Mouse (Mus musculus): ENCODE results near the gene Rtl5. TPM values are rescaled to one million over a fixed set of nuclear protein-coding genes. Genes with fewer than 3 reads are reported as not detected.

Rtl5 gene
- polyA plus RNA-seq, 1 experiment: 64.7 TPM

- DNase-seq (ENCODE audit: low read depth): peak; percentile 56
- TF ChIP-seq POLR2A (IDR thresholded peaks at IDR 0.05; ENCODE audit: borderline replicate concordance, extremely low read depth, insufficient read depth, insufficient read length, poor library complexity, severe bottlenecking) (no peak), CTCF (IDR thresholded peaks at IDR 0.05; ENCODE audit: borderline replicate concordance, extremely low read depth, insufficient read depth, insufficient read length) (no peak)
Measured at GRCm38 (mm10) chrX:102081076-102081475, 10.0 kb upstream of the Rtl5 start.

DNA sequence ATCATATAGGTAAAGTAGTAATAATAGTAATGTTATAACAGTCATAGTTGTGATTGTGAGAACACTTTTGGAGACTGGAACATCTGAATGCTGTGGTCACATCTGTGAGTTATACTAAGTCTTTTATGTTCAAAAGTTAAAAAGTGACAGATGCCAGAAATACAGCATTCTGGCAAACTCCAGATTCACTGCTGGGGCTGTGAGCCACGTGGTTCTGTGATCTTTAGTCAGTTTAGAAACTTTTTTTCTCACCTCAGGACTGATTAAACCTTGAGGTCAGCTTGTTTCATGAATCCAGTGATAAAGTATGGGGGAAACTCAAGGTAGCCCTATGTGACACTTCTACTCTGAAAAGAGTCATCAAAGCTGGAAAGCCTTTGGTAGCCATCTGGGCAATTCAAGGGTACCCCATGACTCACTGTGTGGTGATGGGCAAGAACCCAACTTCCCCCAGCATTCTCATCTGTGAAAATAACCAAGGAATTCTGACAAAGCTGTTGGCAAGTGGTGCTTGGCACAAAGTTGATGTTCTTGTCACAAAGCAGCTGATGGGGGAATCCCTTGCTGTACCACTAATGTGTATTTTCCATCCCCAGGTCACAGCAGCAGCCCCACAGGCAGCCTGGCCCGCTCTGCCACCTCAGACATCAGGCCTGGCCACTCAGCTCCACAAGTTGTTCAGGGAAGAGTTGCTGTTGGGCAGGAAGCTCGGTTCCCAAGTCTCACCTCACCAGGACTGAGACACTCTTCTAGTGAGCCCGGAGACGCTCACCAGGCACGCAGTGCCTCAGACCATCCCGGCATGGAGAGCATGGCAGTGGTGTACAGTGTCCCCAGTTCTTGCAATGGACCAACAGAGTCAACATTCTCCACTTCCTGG lies 6.0 kb upstream of the Rtl5 start:
- DNase-seq (ENCODE audit: low read depth): peak; percentile 34
- TF ChIP-seq CTCF (IDR thresholded peaks at IDR 0.05; ENCODE audit: borderline replicate concordance, extremely low read depth, insufficient read depth, insufficient read length) (no peak), POLR2A (IDR thresholded peaks at IDR 0.05; ENCODE audit: borderline replicate concordance, extremely low read depth, insufficient read depth, insufficient read length, poor library complexity, severe bottlenecking) (no peak)

- DNase-seq (ENCODE audit: low read depth): no peak
- TF ChIP-seq CTCF (IDR thresholded peaks at IDR 0.05; ENCODE audit: borderline replicate concordance, extremely low read depth, insufficient read depth, insufficient read length) (no peak), POLR2A (IDR thresholded peaks at IDR 0.05; ENCODE audit: borderline replicate concordance, extremely low read depth, insufficient read depth, insufficient read length, poor library complexity, severe bottlenecking) (no peak)
Measured at GRCm38 (mm10) chrX:102075158-102075557, 4.1 kb upstream of the Rtl5 start.

GRCm38 (mm10) chrX:102074435-102074834 lies 3.3 kb upstream of the Rtl5 start:
- TF ChIP-seq CTCF (IDR thresholded peaks at IDR 0.05; ENCODE audit: borderline replicate concordance, extremely low read depth, insufficient read depth, insufficient read length) (no peak), POLR2A (IDR thresholded peaks at IDR 0.05; ENCODE audit: borderline replicate concordance, extremely low read depth, insufficient read depth, insufficient read length, poor library complexity, severe bottlenecking) (no peak)
- no peak for DNase-seq (ENCODE audit: low read depth)

DNA sequence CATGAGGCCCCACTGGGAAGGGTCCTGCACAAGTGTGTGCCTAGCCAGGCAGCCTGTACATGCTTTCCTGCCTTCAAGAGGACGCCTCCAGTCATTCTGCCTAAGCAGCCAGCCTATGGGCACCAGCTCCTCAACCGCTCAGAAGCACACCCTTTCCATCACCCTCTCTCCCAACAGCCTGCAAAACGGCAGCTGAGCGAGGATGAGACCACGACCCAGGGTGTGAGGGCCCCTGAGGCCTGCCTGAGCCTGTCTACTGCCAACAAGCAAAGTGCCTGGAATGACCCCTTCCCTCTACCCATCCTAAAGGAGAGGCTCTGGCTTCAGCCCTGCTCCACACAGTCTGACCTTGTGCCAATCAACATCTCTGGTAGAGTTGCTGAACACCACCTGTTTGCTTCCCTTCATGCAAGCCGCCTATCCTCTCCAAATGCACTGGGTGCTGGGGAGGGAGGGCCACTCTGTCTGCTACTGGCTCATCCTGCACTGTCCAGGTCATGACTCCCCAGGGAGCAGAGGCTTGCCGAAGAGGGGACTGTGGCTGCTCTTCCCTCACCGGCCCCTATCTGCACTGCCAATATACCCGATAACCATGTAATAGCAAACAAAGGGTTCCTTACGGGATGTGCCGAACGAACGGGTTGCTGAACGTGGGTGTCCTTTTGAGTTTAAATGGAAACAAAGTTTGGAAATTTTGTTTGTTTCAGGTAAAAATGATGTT lies 2.7 kb upstream of the Rtl5 start:
- no peak for DNase-seq (ENCODE audit: low read depth)
- TF ChIP-seq POLR2A (IDR thresholded peaks at IDR 0.05; ENCODE audit: borderline replicate concordance, extremely low read depth, insufficient read depth, insufficient read length, poor library complexity, severe bottlenecking): no peak
- TF ChIP-seq CTCF (IDR thresholded peaks at IDR 0.05; ENCODE audit: borderline replicate concordance, extremely low read depth, insufficient read depth, insufficient read length): no peak

GRCm38 (mm10) chrX:102071517-102071916 lies 413 bp upstream of the Rtl5 start:
- TF ChIP-seq POLR2A (IDR thresholded peaks at IDR 0.05; ENCODE audit: borderline replicate concordance, extremely low read depth, insufficient read depth, insufficient read length, poor library complexity, severe bottlenecking): no peak
- no peak for DNase-seq (ENCODE audit: low read depth)

DNA sequence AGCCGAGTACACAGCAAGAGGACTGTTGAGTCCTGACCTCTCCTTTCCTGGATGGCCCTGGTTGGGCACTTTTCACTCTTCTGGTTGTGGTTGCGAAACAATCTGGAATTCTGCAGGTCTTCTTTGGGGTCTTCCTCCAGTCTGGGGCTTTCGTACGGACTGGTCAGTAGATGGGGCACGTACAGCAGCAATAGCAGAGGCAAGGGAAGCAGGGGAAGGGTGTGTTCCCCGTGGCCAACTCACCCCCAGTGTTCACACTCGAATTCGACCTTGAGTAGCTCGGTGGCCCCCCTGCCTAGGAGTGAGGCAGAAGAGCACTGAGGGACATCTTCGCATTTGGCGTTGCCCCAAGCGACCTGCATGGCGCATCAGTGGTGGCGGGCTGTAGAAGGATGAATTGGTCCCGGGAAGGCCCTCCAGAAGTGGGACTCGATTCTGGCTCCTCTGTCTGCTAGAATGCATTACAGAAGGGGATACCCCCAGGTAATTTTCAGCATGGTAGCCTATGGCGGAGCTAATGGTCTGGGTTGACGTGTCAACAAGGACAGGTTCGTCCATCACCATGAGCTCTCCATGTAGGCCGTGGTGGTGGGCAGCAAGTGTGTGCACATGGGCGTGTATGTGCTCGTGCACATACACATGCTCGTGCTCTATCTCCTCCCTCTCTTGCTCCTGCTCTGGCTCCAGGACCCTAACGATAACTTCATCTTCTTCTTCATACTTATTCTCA lies 2.1 kb downstream of the Rtl5 start:
- DNase-seq (ENCODE audit: low read depth): no peak
- TF ChIP-seq CTCF (IDR thresholded peaks at IDR 0.05; ENCODE audit: borderline replicate concordance, extremely low read depth, insufficient read depth, insufficient read length) (no peak), POLR2A (IDR thresholded peaks at IDR 0.05; ENCODE audit: borderline replicate concordance, extremely low read depth, insufficient read depth, insufficient read length, poor library complexity, severe bottlenecking) (no peak)

GRCm38 (mm10) chrX:102067118-102067517 lies 4.0 kb downstream of the Rtl5 start:
- peak; percentile 29 for DNase-seq (ENCODE audit: low read depth)
- TF ChIP-seq CTCF (IDR thresholded peaks at IDR 0.05; ENCODE audit: borderline replicate concordance, extremely low read depth, insufficient read depth, insufficient read length) (no peak), POLR2A (IDR thresholded peaks at IDR 0.05; ENCODE audit: borderline replicate concordance, extremely low read depth, insufficient read depth, insufficient read length, poor library complexity, severe bottlenecking) (no peak)

DNA sequence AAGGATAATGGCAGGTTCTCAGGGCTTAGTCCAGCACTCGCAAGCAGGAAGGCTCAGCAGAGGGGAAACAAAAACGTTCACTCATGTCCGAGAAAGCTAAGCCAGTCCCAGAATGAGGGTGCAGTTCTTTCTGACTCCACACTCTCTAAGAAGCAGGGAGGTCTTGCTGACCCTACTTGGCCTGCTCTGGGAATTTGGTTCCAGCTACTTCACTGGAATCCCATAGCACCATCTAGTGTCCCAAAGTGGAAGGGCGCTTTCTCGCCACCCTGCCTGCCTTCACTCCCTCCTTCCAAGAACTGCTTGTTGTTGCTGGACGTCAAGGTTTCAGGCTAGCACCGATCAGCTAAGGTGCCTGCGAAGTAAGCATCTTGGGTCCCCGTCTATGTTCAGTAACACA lies 5.0 kb downstream of the Rtl5 start:
- TF ChIP-seq POLR2A (IDR thresholded peaks at IDR 0.05; ENCODE audit: borderline replicate concordance, extremely low read depth, insufficient read depth, insufficient read length, poor library complexity, severe bottlenecking) (no peak), CTCF (IDR thresholded peaks at IDR 0.05; ENCODE audit: borderline replicate concordance, extremely low read depth, insufficient read depth, insufficient read length) (peak; percentile 82)
- peak; percentile 91 for DNase-seq (ENCODE audit: low read depth)

DNA sequence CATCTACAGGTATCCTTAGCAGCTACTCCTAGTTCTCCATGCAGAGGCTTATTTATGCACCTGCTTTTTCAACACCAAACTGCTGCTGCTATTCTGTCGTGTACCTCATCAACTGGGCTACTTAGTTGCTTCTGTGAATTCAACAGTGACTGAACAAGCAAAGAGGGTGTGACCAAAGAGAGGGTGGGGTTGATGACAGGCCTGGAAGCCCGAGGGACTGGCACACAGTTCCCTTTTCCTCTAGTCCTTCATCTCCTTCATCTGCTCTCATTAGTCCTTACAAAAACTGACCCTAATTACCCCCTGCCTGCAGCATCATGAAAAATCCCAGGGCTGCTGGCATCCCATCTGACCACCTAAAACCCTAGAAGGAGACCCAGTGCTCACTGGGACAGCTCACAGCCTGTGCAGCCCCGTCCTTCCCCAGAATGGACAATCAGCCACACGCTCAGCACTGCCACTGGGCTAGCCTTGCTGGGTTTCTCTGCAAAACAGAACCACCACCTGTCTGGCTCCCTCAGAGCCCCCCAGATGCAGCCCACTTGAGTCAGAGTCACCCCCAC lies 5.8 kb downstream of the Rtl5 start:
- no peak for TF ChIP-seq POLR2A (IDR thresholded peaks at IDR 0.05; ENCODE audit: borderline replicate concordance, extremely low read depth, insufficient read depth, insufficient read length, poor library complexity, severe bottlenecking)
- no peak for TF ChIP-seq CTCF (IDR thresholded peaks at IDR 0.05; ENCODE audit: borderline replicate concordance, extremely low read depth, insufficient read depth, insufficient read length)
- DNase-seq (ENCODE audit: low read depth): no peak

GRCm38 (mm10) chrX:102064062-102064461 lies 7.0 kb downstream of the Rtl5 start:
- TF ChIP-seq POLR2A (IDR thresholded peaks at IDR 0.05; ENCODE audit: borderline replicate concordance, extremely low read depth, insufficient read depth, insufficient read length, poor library complexity, severe bottlenecking): no peak
- TF ChIP-seq CTCF (IDR thresholded peaks at IDR 0.05; ENCODE audit: borderline replicate concordance, extremely low read depth, insufficient read depth, insufficient read length): no peak
- DNase-seq (ENCODE audit: low read depth): no peak

Measured in brain, embryonic 14.5 days (tissue).